Mouse (Mus musculus) testis, adult 2 months (tissue): ENCODE data around the gene Defb29. TPM values are rescaled to one million over a fixed set of nuclear protein-coding genes. Genes with fewer than 3 reads are reported as not detected.

Experiments used
- H3K27ac ChIP-seq: fragments of 200-500 bp; 2 replicates; pipeline ENCODE4 v1.5.1; 2012; ENCODE audit warnings: low read depth, low read length; ENCODE audit not compliant: control insufficient read depth, insufficient read depth
- H3K27me3 ChIP-seq: fragments of 200-500 bp; 2 replicates; pipeline ENCODE4 v1.6.1; 2012; ENCODE audit warnings: mild to moderate bottlenecking, low read length, moderate library complexity; ENCODE audit not compliant: control insufficient read depth, insufficient read depth
- H3K36me3 ChIP-seq: fragments of 200-500 bp; 2 replicates; pipeline ENCODE4 v1.6.1; 2012; ENCODE audit warnings: mild to moderate bottlenecking, low read length; ENCODE audit not compliant: control insufficient read depth, insufficient read depth
- H3K4me1 ChIP-seq: fragments of 200-500 bp; 2 replicates; pipeline ENCODE4 v1.6.1; 2012; ENCODE audit warnings: low read length; ENCODE audit not compliant: control insufficient read depth, insufficient read depth
- H3K4me3 ChIP-seq: fragments of 200-500 bp; 2 replicates; pipeline ENCODE4 v1.5.1; 2012; ENCODE audit warnings: low read depth, mild to moderate bottlenecking, low read length, moderate library complexity, mixed read lengths; ENCODE audit not compliant: control insufficient read depth
- CTCF ChIP-seq: fragments of 200-500 bp; IDR thresholded peaks from 2 replicates; pipeline ENCODE4 v1.5.1; 2012; ENCODE audit warnings: low read depth, mild to moderate bottlenecking, inconsistent platforms, low read length, moderate library complexity; ENCODE audit not compliant: control insufficient read depth, insufficient read depth, insufficient replicate concordance
- POLR2A ChIP-seq: fragments of 200-500 bp; IDR thresholded peaks from 2 replicates; pipeline ENCODE4 v1.6.1; 2012; ENCODE audit warnings: low read depth, mild to moderate bottlenecking, inconsistent platforms, low read length, moderate library complexity; ENCODE audit not compliant: control insufficient read depth
- polyA plus RNA-seq: library from polyadenylated mRNA; depleted of rRNA; stranded (reverse); fragments of >200 nt; gene quantifications from 2 replicates; pipeline ENCODE4 v1.2.3, GENCODE M21; 2012; rRNA removed

Gene Defb29
- not detected in 2 replicates for polyA plus RNA-seq

- Histone ChIP-seq H3K27me3 (no peaks in the 10 kb centered on the region), H3K36me3 (no peaks in the 10 kb centered on the region), H3K4me3 (no peak within 1 kb of the TSS), H3K4me1 (peaks cover 3% of the 10 kb centered on the region), H3K27ac (no peak within 1 kb of the TSS)
- TF ChIP-seq CTCF (peak; percentile 36; the same call in 1 of the 2 replicates), POLR2A (no peak)
These were observed at the start of gene Defb29 for GRCm38 (mm10) chr2:152539944-152540710. Gene Defb29 (minus strand): TSS chr2:152540098.

- H3K27me3 ChIP-seq = no peaks in the 10 kb centered on the region
- 0 out of 2 replicates have a peak overlapping the region, but pooled peaks have one; percentile 26 for H3K27ac ChIP-seq
- H3K36me3 ChIP-seq = no peaks in the 10 kb centered on the region
- TF ChIP-seq CTCF = no peak
- TF ChIP-seq POLR2A = no peak
- H3K4me3 ChIP-seq = no peak overlapping the region
- H3K4me1 ChIP-seq = peaks cover 3% of the 10 kb centered on the region
These were observed 49.1 kb upstream of the Defb29 start for GRCm38 (mm10) chr2:152589021-152589420.

DNA sequence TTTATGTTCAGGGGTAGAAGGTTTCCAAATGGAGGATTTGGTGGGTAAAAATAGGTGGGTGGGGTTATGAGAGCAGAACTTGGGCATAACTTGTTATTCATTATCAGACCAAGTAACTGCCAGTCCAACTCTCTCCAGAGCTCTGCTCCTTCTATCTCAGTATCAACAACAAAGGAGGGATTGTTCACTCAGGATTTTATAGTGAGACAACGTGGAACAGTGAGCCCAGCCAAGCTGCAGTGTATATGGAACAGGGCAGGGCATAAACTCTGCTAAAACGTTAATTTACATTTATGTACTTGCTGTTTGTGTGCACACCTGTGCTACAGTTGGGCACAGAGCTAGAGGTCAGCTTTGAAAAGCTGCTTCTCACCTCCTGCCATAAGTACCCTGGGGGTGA is 48.6 kb upstream of the Defb29 start:
- no peaks in the 10 kb centered on the region for H3K36me3 ChIP-seq
- no peak overlapping the region for H3K4me3 ChIP-seq
- TF ChIP-seq CTCF (no peak), POLR2A (no peak)
- no peaks in the 10 kb centered on the region for H3K27me3 ChIP-seq
- H3K4me1 ChIP-seq = peaks cover 3% of the 10 kb centered on the region
- H3K27ac ChIP-seq = no peak overlapping the region

- TF ChIP-seq POLR2A (no peak), CTCF (no peak)
These were observed 47.1 kb upstream of the Defb29 start for GRCm38 (mm10) chr2:152586926-152587560.

DNA sequence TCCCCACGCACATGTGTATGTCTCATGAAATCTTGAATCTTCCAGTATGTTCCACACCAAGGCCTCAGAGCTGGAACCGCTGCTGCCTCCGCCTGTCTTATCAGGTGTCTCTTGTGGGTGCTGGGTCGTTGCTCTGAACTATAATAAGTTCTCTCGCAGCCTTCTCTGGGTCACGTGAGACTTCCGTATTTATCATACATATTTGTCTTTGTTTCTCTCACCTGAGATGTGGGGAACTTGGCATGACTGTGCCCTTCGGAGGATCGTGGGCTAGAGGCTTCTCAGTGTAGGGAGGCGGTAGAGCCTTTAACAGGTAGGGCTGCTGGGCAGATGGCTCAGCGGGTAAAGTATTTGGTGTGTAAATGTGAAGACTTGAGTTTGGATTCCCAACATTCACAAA is 40.7 kb upstream of the Defb29 start:
- H3K27ac ChIP-seq = peak overlapping the region; percentile 61; the same call in 1 of the 2 replicates
- no peaks in the 10 kb centered on the region for H3K4me1 ChIP-seq
- H3K27me3 ChIP-seq = no peaks in the 10 kb centered on the region
- TF ChIP-seq CTCF (no peak), POLR2A (no peak)
- H3K36me3 ChIP-seq = no peaks in the 10 kb centered on the region
- no peak overlapping the region for H3K4me3 ChIP-seq

More at GRCm38 (mm10) chr2:152586926-152587560, 47.1 kb upstream of the Defb29 start:
- Histone ChIP-seq H3K36me3 (no peaks in the 10 kb centered on the region), H3K4me1 (peaks cover 3% of the 10 kb centered on the region), H3K27ac (peak overlapping the region; percentile 36), H3K27me3 (no peaks in the 10 kb centered on the region), H3K4me3 (no peak overlapping the region)

DNA sequence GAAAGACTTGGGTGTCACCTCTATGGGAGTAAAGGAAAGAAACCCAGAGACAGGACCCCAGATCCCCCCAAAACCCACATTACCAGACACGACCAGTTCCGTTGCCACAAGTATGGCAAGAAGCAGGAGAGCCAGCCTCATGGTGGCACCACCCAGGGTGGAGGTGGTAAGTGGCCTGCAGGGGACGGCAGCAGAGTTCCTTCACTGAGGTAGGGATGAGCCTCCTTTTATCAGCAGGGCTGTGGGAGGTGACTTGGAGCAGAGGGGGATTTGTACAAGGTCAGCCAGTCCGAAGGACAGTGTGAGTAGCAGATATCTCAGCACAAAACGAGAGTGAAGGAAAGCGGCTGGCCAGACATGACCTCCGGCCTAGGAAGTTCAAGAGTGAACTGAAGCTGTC is 40.2 kb upstream of the Defb29 start, which contains the start of gene Defb19:
Gene Defb19, minus strand, starts transcription at position 206 of the 400 bp plus-strand sequence.
- TF ChIP-seq CTCF (no peak), POLR2A (peak; percentile 64; the same call in 1 of the 2 replicates)
- Histone ChIP-seq H3K4me3 (peak within 1 kb of the TSS; percentile 58), H3K27ac (peak within 1 kb of the TSS; percentile 61), H3K27me3 (no peaks in the 10 kb centered on the region), H3K4me1 (no peaks in the 10 kb centered on the region), H3K36me3 (no peaks in the 10 kb centered on the region)

GRCm38 (mm10) chr2:152573484-152573883 is 33.6 kb upstream of the Defb29 start:
- Histone ChIP-seq H3K4me3 (no peak overlapping the region), H3K27me3 (no peaks in the 10 kb centered on the region), H3K36me3 (no peaks in the 10 kb centered on the region), H3K4me1 (no peaks in the 10 kb centered on the region; the same call in 1 of the 2 replicates), H3K27ac (no peak overlapping the region)
- no peak for TF ChIP-seq POLR2A
